Mouse (Mus musculus) ES-Bruce4 (cell line): ENCODE measurements at regions not wholly inside any gene's neighbourhood (a gene's known extent, or its start where the extent isn't known, plus 50 kb on each side); places are given as distances from the start of the nearest gene placed in this dataset.

Experiments
- CTCF ChIP-seq: IDR thresholded peaks from one replicate; pipeline ENCODE4 v1.8.1; 2011; ENCODE audit warnings: low read depth, low read length
- EP300 ChIP-seq: IDR thresholded peaks from 2 replicates; pipeline ENCODE4 v1.6.1; 2011; ENCODE audit warnings: low read depth, low read length; ENCODE audit not compliant: insufficient read depth
- POLR2A ChIP-seq: IDR thresholded peaks from one replicate; pipeline ENCODE4 v1.8.1; 2011; ENCODE audit warnings: low read length; ENCODE audit not compliant: insufficient read depth

DNA sequence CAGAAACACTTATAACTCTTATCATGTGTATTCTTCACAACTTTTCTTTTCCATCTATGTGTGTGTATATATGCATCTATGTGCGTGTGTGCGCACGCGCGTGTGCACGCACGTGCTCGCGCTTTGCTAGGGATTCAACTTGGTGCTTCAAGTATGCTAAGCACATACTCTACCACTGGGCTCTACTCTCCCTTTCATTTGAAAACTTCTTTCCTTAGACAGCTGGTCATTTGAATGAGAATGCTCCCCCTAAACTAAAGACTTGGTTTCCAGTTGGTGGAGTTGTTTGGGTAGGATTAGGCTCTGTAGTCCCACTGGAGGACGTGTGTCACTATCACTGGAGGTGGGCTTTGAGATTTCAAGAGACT, 52.2 kb upstream of the Med13 start:
- no peak for TF ChIP-seq CTCF
- TF ChIP-seq POLR2A: no peak
- 0 out of 2 replicates have a peak, but pooled peaks have one; percentile 32 for TF ChIP-seq EP300
